Mouse (Mus musculus): Measurements from ENCODE around the gene Fasn. TPM values are rescaled to one million over a fixed set of nuclear protein-coding genes. Genes with fewer than 3 reads are reported as not detected.
"Not testable (repeated sequence)": the region's sequence is repeated elsewhere in the genome, so short reads cannot be mapped to it uniquely, and the experiment has no call there.

The Fasn gene
- polyA plus RNA-seq, 1 experiment from 2014 or later, result 94.6 TPM

DNA sequence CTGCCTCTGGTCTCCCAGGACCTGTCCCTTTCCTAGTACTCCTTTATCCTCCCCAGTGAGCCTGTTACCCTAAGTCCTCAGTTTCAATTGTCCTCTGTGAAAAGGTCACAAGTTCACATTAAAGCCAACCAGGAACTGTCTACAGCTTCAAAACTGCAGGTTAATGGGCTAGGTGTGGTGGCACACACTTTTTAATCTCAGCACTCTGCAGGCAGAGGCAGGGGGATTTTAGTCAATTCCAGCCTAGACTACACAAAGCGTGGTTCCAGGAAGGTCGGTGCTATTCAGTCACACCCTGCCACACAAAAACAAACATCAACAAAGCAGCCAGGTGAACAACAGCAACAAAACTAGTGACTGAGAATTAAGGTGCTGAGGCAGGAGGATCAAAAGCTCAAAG lies 27.2 kb upstream of the Fasn start:
- Histone ChIP-seq H3K36me3 (ENCODE audit: control insufficient read depth, insufficient read depth, low read length) (no peaks in the 10 kb centered on the region), H3K9ac (ENCODE audit: low read length) (no peak overlapping the region), H3K9me3 (ENCODE audit: control insufficient read depth, low read length) (no peaks in the 10 kb centered on the region), H3K27ac (ENCODE audit: low read depth, low read length) (no peak overlapping the region), H3K27me3 (ENCODE audit: control insufficient read depth, insufficient read depth, low read length) (no peaks in the 10 kb centered on the region), H3K4me1 (ENCODE audit: control insufficient read depth, insufficient read depth, low read length) (no peaks in the 10 kb centered on the region), H3K4me3 (ENCODE audit: low read depth, low read length) (no peak overlapping the region), H3K4me2 (no peak overlapping the region)
- DNase-seq (ENCODE audit: low spot score, missing footprints), result no peak
- 80% methylated on average over 2 of the region's 2 CpGs for WGBS
- no peak for ATAC-seq (ENCODE audit: low FRiP score)

DNA sequence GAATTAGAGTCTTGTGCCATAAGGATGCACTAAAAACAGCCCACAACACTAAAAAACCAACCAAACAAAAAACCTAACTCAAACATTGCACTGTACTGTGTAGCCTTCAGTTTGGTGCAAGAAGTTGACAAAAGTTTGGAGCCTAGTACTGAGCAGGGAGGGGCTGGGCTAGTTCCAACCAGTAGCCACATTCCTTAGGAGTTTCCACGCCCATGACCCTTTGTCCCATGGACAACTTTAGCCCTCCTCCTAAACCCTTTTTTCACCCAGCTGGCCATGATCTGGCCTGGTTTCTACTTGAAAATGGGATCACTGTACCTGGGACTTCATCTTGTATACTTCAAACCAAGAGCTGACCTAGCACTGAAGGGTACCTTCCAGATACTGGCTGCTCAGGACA lies 26.8 kb upstream of the Fasn start:
- Histone ChIP-seq H3K27ac (ENCODE audit: low read depth, low read length) (no peak overlapping the region), H3K4me1 (ENCODE audit: control insufficient read depth, insufficient read depth, low read length) (no peaks in the 10 kb centered on the region), H3K36me3 (ENCODE audit: control insufficient read depth, insufficient read depth, low read length) (no peaks in the 10 kb centered on the region), H3K4me3 (ENCODE audit: low read depth, low read length) (no peak overlapping the region), H3K27me3 (ENCODE audit: control insufficient read depth, insufficient read depth, low read length) (no peaks in the 10 kb centered on the region), H3K9me3 (ENCODE audit: control insufficient read depth, low read length) (no peaks in the 10 kb centered on the region), H3K9ac (ENCODE audit: low read length) (no peak overlapping the region), H3K4me2 (no peak overlapping the region)
- DNase-seq (ENCODE audit: low spot score, missing footprints) (no peak), ATAC-seq (ENCODE audit: low FRiP score) (no peak)
- WGBS, result 62% methylated on average over 1 of the region's 1 CpGs

DNA sequence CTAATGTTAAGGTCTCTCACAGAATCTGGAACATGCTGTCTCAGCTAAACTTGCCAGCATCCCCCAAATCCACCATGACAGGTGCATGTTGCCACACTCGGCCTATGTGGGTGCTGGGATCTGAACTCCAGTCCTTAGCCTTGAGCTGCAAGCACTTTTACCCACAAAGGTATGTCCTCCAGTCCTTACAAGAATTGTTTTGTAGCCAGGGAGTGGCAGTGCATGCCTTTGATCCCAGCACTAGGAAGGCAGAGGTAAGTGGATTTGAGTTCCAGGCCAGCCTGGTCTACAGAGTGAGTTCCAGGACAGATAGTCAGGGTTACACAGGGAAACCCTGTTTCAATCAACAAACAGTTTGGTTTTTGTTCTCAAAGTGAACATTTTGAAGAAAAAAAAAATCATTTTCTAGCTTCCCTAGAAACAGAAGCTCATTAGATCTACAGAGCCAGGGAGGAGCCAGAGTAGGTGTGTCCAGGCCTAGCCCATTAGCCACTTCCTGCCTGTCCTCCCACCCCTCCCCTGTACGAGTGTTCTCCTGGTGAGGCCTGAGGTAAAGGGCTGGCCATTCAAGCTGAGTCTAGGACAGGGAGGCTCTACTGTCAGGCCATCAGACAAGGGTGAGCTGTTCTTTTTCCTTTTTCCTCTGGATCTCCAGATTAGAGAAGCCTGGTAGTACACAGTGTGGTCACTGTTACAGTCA lies 26.1 kb upstream of the Fasn start:
- H3K9me3 ChIP-seq (ENCODE audit: control insufficient read depth, low read length), result no peaks in the 10 kb centered on the region
- H3K4me1 ChIP-seq (ENCODE audit: control insufficient read depth, insufficient read depth, low read length), result no peaks in the 10 kb centered on the region
- H3K4me2 ChIP-seq, result no peak overlapping the region
- no peak overlapping the region for H3K27ac ChIP-seq (ENCODE audit: low read depth, low read length)
- no peak overlapping the region for H3K4me3 ChIP-seq (ENCODE audit: low read depth, low read length)
- no peaks in the 10 kb centered on the region for H3K27me3 ChIP-seq (ENCODE audit: control insufficient read depth, insufficient read depth, low read length)
- ATAC-seq (ENCODE audit: low FRiP score) (no peak), DNase-seq (ENCODE audit: low spot score, missing footprints) (no peak)
- WGBS, result 69% methylated on average over 2 of the region's 2 CpGs
- no peaks in the 10 kb centered on the region for H3K36me3 ChIP-seq (ENCODE audit: control insufficient read depth, insufficient read depth, low read length)
- H3K9ac ChIP-seq (ENCODE audit: low read length), result no peak overlapping the region

GRCm38 (mm10) chr11:120846725-120847475 lies 22.6 kb upstream of the Fasn start:
- Histone ChIP-seq H3K27me3 (ENCODE audit: control insufficient read depth, insufficient read depth, low read length) (no peaks in the 10 kb centered on the region), H3K9me3 (ENCODE audit: control insufficient read depth, low read length) (no peaks in the 10 kb centered on the region), H3K9ac (ENCODE audit: low read length) (no peak overlapping the region), H3K4me1 (ENCODE audit: control insufficient read depth, insufficient read depth, low read length) (no peaks in the 10 kb centered on the region), H3K4me2 (no peak overlapping the region), H3K36me3 (ENCODE audit: control insufficient read depth, insufficient read depth, low read length) (no peaks in the 10 kb centered on the region), H3K4me3 (ENCODE audit: low read depth, low read length) (no peak overlapping the region), H3K27ac (ENCODE audit: low read depth, low read length) (no peak overlapping the region)
- ATAC-seq (ENCODE audit: low FRiP score) (no peak), DNase-seq (ENCODE audit: low spot score, missing footprints) (no peak)
- 84% methylated on average over 9 of the region's 9 CpGs for WGBS

GRCm38 (mm10) chr11:120844329-120844728 lies 20.0 kb upstream of the Fasn start:
- H3K4me2 ChIP-seq, result no peak overlapping the region
- H3K4me1 ChIP-seq (ENCODE audit: control insufficient read depth, insufficient read depth, low read length), result no peaks in the 10 kb centered on the region
- WGBS, result 84% methylated on average over 4 of the region's 4 CpGs
- H3K9ac ChIP-seq (ENCODE audit: low read length), result no peak overlapping the region
- no peak for DNase-seq (ENCODE audit: low spot score, missing footprints)
- no peaks in the 10 kb centered on the region for H3K9me3 ChIP-seq (ENCODE audit: control insufficient read depth, low read length)
- no peak overlapping the region for H3K27ac ChIP-seq (ENCODE audit: low read depth, low read length)
- H3K27me3 ChIP-seq (ENCODE audit: control insufficient read depth, insufficient read depth, low read length), result no peaks in the 10 kb centered on the region
- H3K36me3 ChIP-seq (ENCODE audit: control insufficient read depth, insufficient read depth, low read length), result no peaks in the 10 kb centered on the region
- ATAC-seq (ENCODE audit: low FRiP score), result no peak
- no peak overlapping the region for H3K4me3 ChIP-seq (ENCODE audit: low read depth, low read length)

GRCm38 (mm10) chr11:120833555-120834280 lies 9.4 kb upstream of the Fasn start:
- peak overlapping the region; percentile 4; the same call in 1 of the 2 replicates for H3K9ac ChIP-seq (ENCODE audit: low read length)
- WGBS, result 35% methylated on average over 8 of the region's 8 CpGs
- DNase-seq (ENCODE audit: low spot score, missing footprints), result peak; percentile 90

DNA sequence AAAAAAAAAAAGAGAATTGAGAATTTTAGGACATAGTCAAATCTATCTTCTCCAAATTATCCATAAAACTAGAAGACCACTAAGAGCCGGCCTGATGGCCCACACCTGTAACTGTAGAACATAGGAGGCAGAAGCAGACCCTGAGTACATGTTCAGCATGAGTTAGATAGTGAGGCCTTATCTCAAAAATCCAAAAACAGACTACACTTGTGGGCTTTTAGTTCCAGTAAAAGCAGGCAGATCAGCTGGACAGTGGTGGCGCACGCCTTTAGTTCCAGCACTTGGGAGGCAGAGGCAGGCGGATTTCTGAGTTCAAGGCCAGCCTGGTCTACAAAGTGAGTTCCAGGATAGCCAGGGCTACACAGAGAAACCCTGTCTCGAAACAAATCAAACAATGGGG lies 8.6 kb upstream of the Fasn start:
- ATAC-seq (ENCODE audit: low FRiP score); H3K9ac ChIP-seq (ENCODE audit: low read length): not testable (repeated sequence)
- WGBS, result 89% methylated on average over 5 of the region's 5 CpGs

More at GRCm38 (mm10) chr11:120833555-120834280, 9.4 kb upstream of the Fasn start:
- Histone ChIP-seq H3K9me3 (ENCODE audit: control insufficient read depth, low read length) (no peaks in the 10 kb centered on the region), H3K4me1 (ENCODE audit: control insufficient read depth, insufficient read depth, low read length) (peaks cover 14% of the 10 kb centered on the region), H3K4me3 (ENCODE audit: low read depth, low read length) (no peak overlapping the region), H3K4me2 (peak overlapping the region; percentile 19; the same call in 1 of the 2 replicates), H3K27ac (ENCODE audit: low read depth, low read length) (peak overlapping the region; percentile 66), H3K27me3 (ENCODE audit: control insufficient read depth, insufficient read depth, low read length) (no peaks in the 10 kb centered on the region), H3K36me3 (ENCODE audit: control insufficient read depth, insufficient read depth, low read length) (no peaks in the 10 kb centered on the region)
- ATAC-seq (ENCODE audit: low FRiP score), result peak; percentile 82

DNA sequence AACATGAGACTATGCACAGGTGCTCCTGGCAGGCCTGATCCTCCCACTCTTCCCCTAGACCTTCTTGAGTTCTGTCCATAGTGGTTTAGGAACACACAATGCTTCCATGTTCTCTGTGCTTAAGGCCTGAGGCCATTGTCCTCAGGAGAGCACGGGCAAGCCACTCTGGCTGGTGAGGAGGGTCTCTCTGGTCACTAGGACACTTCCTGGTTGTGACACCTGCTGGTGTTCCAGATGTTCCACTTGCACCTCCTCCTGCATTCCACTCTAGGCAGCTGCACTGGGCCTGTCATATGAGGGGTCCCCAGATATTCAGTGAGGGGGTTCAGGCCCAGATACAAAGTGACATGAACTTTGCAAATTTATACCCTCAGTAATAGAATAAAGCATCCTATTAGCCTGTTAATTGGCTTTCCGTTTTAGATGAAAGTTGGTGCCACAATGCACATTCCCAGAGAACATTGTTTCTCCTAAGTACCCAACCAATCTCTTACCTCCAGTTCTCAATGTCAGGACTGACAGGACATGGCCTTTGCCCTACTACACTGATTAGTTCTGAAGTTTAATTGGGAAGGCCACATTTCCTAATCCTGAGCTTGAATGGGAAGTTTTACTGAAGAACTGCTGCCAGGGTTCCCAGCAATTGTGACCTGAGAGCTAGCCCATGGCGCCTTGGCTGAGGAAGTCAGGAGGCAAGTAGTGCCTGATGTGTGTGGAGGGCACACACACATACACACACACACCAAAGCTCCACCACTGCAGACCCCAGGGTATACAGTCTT lies 7.5 kb upstream of the Fasn start:
- DNase-seq (ENCODE audit: low spot score, missing footprints), result no peak
- Histone ChIP-seq H3K9ac (ENCODE audit: low read length) (no peak overlapping the region), H3K27ac (ENCODE audit: low read depth, low read length) (no peak overlapping the region), H3K36me3 (ENCODE audit: control insufficient read depth, insufficient read depth, low read length) (no peaks in the 10 kb centered on the region), H3K4me3 (ENCODE audit: low read depth, low read length) (no peak overlapping the region), H3K4me1 (ENCODE audit: control insufficient read depth, insufficient read depth, low read length) (peaks cover 15% of the 10 kb centered on the region), H3K4me2 (no peak overlapping the region), H3K9me3 (ENCODE audit: control insufficient read depth, low read length) (no peaks in the 10 kb centered on the region), H3K27me3 (ENCODE audit: control insufficient read depth, insufficient read depth, low read length) (no peaks in the 10 kb centered on the region)
- no peak for ATAC-seq (ENCODE audit: low FRiP score)
- WGBS, result 77% methylated on average over 3 of the region's 3 CpGs

More for the DNA sequence above, 8.6 kb upstream of the Fasn start:
- peaks cover 14% of the 10 kb centered on the region for H3K4me1 ChIP-seq (ENCODE audit: control insufficient read depth, insufficient read depth, low read length)
- DNase-seq (ENCODE audit: low spot score, missing footprints), result peak; percentile 57
- not testable (repeated sequence) for H3K4me3 ChIP-seq (ENCODE audit: low read depth, low read length); H3K27ac ChIP-seq (ENCODE audit: low read depth, low read length); H3K4me2 ChIP-seq; H3K27me3 ChIP-seq (ENCODE audit: control insufficient read depth, insufficient read depth, low read length); H3K9me3 ChIP-seq (ENCODE audit: control insufficient read depth, low read length); H3K36me3 ChIP-seq (ENCODE audit: control insufficient read depth, insufficient read depth, low read length)
